Mouse (Mus musculus): ENCODE results near the gene Syp. TPM values are rescaled to one million over a fixed set of nuclear protein-coding genes. Genes with fewer than 3 reads are reported as not detected.

The Syp gene
- total RNA-seq (2023) = 0.79 TPM

GRCm38 (mm10) chrX:7638401-7639091 is at the start of gene Syp:
Gene Syp (plus strand): TSS chrX:7638471.

DNA sequence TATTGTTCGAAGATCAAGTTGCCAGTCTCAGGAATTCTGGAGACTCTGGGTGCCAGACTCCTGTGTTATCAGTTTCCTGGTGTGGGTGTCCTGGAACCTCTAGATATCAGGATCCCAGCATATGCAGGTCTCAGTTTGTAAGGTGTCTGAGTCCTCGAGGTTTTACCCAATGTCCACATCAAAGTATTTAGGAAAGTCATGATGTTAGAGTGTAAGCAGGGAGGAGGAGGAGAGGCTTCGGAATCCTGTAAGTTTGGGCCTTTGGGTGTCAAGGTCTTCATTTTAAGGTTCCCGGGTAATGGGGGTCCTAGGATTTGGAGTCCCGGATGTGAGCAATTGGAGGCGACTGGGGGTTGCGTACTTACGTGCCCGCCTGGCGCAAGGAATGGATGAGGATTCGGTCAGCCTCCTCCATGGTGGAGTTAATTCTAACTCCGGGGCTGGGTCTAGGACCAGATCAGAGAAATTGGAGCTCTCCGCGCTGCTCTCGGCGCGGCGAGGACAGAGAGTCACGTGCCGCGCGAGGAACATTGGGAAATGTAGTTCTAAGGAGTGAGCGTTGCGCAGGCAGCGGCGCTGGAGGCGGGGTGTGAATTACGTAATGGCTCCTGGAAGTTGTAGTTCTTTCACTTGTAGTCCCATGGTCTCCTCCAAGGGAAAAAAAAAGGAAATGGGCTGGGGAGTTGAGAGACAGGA is 33.2 kb upstream of the Syp start, which contains the start of gene Ccdc22:
Gene Ccdc22, minus strand, starts transcription at position 639 of the 696 bp plus-strand sequence.

DNA sequence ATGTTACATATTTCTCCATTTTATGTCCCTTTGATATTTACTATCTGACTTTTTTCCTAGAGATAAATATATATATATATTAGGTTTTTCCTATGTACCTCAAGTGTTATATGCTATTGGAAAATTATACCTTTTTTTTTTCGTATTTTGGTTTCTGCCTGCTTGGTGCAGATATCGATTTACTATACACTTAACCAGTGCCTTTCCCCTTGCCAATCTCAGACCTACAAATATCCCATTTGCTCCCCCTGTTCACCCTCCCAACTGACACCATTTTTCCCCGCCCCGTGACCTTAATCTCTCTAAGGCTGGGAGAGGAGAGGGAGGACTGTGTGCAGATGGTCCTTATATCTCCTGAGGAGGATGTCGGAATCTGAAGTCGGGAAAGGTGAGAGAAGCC is 31.5 kb upstream of the Syp start, which contains the start of gene Cacna1f:
Gene Cacna1f, plus strand, starts transcription at position 301 of the 400 bp plus-strand sequence.

DNA sequence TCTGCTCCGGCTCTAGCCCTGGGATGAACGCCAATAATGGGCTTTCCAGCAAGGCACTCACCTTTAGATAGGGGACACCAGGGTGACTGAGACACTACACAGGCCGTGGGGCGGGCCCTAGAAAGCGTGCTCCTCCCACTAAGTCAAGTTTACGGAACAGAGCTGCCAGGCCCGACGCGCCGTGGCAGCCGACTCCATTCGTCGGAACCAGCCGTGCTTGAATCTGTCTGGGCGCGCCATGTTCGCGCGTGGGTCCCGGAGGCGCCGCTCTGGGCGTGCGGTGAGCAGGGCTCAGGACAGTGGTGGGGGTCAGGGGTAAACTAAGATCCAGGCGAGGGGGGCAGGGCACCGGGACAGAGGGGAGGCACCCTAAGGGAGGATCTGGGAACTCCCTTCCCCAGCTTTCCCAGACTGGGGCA is 19.0 kb downstream of the Syp start, which contains the start of gene Prickle3:
Gene Prickle3, plus strand, starts transcription at position 40 of the 419 bp plus-strand sequence.

DNA sequence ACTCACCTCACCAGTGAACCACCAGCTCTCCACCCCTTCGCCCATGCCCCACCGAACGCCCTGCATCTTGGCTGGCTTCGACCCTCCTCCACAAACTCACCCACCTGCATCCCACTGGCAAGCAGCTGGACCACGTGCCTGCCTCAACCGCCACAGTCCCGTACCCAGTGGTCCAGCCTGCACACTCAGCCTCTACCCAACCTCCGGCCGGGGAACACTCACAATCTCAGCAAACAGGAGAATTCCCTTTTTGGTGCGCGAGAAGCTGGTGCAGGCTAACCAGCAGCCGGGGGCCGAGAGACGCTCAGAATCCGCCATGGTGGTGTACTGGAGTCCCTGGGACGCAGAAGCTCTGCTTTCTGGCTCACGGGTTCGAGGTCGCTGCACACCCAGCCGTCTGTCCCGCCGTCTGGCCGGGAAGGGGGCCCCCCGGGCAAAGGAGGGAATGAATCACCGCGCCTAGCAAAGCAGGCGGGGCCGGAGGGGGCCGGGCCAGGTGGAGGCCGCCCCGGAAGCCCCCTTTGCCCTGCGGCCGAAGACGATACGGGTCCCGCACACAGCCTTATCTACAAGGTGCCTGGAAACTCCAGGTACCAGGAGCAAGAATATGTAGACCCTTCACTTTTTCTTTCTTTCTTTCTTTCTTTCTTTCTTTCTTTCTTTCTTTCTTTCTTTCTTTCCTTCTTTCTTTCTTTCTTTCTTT is 32.8 kb downstream of the Syp start, which contains the start of gene Plp2:
Gene Plp2, minus strand, starts transcription at position 470 of the 703 bp plus-strand sequence.

DNA sequence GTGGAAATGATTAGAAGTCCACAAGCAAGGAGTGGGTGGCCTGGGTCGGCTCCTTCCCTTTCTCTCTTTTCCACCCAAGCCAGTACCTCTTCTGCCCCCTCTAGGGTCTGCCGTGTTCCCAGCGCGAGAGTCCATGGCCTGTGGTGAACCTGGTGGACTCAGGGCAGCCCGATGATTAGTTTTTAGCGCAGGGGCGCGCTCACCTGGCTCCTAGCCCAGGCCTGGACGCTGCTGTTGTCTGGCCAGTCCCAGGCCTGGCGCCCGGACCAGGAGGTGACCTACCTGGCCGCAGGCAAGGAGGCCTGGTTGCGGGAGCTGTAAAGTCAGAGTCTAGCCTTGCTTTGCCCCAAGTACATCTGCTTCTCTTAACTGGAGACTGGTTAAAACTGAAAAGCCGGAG is 42.6 kb downstream of the Syp start, which contains the start of gene Magix:
Gene Magix, minus strand, starts transcription at position 388 of the 400 bp plus-strand sequence.

DNA sequence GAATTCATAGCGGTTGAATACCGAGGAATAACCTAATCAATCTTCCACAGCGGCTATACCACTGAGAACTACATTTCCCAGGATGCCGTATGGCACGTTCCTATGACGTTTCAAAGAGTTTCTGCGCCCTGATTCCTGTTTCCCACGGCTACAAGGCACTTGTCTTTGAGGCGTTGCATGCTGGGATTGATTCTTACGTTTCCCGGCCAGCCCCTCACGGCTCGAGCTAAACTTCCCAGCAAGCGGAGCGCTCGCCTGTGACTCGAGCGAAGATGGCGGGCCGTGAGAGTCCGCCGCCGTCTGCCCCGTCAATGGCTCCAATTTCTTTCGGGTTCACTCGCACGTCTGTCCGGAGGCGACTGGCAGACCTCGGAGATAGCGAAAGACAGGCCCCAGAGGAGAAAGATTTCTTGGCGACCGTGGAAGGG is 58.7 kb downstream of the Syp start, which contains the start of gene Gpkow:
Gene Gpkow, plus strand, starts transcription at position 178 of the 428 bp plus-strand sequence.

Other genes starting within 250 kb of the Syp start
- 8.7 TPM for gene Foxp3, start 64.8 kb upstream of the Syp start, total RNA-seq (2023)
- gene Ppp1r3f, start 64.2 kb upstream of the Syp start, total RNA-seq (2023) = 21.7 TPM
- gene Ccdc22, start 33.0 kb upstream of the Syp start, total RNA-seq (2023) = 33.1 TPM
- gene Cacna1f, start 31.4 kb upstream of the Syp start, total RNA-seq (2023) = not detected
- 29.9 TPM for gene Prickle3, start 18.8 kb downstream of the Syp start, total RNA-seq (2023)
- 35.7 TPM for gene Plp2, start 32.9 kb downstream of the Syp start, total RNA-seq (2023)
- not detected for gene Magix, start 42.8 kb downstream of the Syp start, total RNA-seq (2023)
- gene Gpkow, start 58.7 kb downstream of the Syp start, total RNA-seq (2023) = 47.4 TPM
- 131 TPM for gene Wdr45, start 75.9 kb downstream of the Syp start, total RNA-seq (2023)
- not detected for gene Gm45208, start 83.8 kb downstream of the Syp start, total RNA-seq (2023)
- 13.0 TPM for gene Praf2, start 90.0 kb downstream of the Syp start, total RNA-seq (2023)
- not detected for gene Ccdc120, start 112.4 kb downstream of the Syp start, total RNA-seq (2023)
- 23.5 TPM for gene Tfe3, start 124.1 kb downstream of the Syp start, total RNA-seq (2023)
- gene Gripap1, start 151.3 kb downstream of the Syp start, total RNA-seq (2023) = 151 TPM
- gene Kcnd1, start 183.8 kb downstream of the Syp start, total RNA-seq (2023) = 1.4 TPM
- gene Otud5, start 202.9 kb downstream of the Syp start, total RNA-seq (2023) = 191 TPM
- gene Pim2, start 239.8 kb downstream of the Syp start, total RNA-seq (2023) = 44.6 TPM
- gene Slc35a2, start 245.6 kb downstream of the Syp start, total RNA-seq (2023) = 19.1 TPM

Data from CD4-positive naive resting alpha-beta T cell, adult 76 days (primary cell).